Mouse (Mus musculus): Measurements from ENCODE around the gene Ksr2. TPM values are rescaled to one million over a fixed set of nuclear protein-coding genes. Genes with fewer than 3 reads are reported as not detected.

Gene Ksr2
- polyA plus RNA-seq, 1 experiment from 2014 or later, result 2.1 TPM

DNA sequence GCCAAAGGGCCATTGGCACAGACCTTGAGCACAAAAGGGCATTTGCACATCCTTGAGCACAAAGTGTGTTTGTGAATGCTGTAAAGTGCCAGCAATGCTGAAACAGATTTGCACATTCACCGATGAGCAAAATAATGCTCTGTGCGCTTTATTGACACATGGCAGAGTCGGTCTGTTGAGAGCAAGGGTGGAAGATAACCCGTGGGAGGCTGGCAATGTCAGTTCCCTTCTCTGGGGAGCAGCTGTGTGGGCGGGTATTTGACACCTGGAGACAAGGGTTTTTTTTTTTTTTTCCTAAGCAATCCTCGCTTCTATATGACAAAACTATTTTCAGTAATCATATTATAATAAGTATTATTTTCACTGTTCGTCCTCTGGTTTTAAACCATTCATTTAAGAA is 389.8 kb downstream of the Ksr2 start:
- H3K36me3 ChIP-seq, result no peaks in the 10 kb centered on the region
- 76% methylated on average over 7 of the region's 7 CpGs for WGBS
- H3K27ac ChIP-seq, result no peak overlapping the region
- no peak for DNase-seq (ENCODE audit: low spot score)
- H3K9me3 ChIP-seq, result no peaks in the 10 kb centered on the region
- H3K27me3 ChIP-seq (ENCODE audit: insufficient read depth, poor library complexity, severe bottlenecking), result no peaks in the 10 kb centered on the region
- H3K4me1 ChIP-seq (replicated peaks), result peaks cover 9% of the 10 kb centered on the region
- no peak overlapping the region for H3K4me3 ChIP-seq

DNA sequence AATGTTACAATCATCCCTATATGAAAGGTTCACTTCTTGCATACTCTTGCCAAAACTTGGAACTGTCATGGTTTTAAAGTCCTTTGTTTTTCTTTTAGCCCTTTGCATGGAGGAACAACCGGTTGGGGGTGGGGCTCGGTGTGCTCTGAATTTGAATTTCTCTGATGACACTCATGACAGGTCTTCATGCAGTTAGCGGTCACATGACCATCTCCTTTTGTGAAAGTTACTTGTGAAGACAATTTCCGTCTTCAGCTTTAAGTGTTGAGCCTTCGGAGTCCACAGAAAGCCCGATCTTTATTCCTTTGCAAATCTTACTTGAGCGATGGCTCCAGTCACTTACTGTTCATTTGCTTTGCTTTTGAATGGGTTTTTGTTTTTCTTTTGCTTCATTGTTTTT is 397.1 kb downstream of the Ksr2 start:
- DNase-seq (ENCODE audit: low spot score), result no peak
- Histone ChIP-seq H3K4me1 (replicated peaks) (peaks cover 4% of the 10 kb centered on the region; the same call in 1 of the 2 replicates), H3K4me3 (no peak overlapping the region), H3K27ac (no peak overlapping the region), H3K36me3 (no peaks in the 10 kb centered on the region), H3K9me3 (no peaks in the 10 kb centered on the region), H3K27me3 (ENCODE audit: insufficient read depth, poor library complexity, severe bottlenecking) (no peaks in the 10 kb centered on the region)
- WGBS, result 90% methylated on average over 7 of the region's 7 CpGs

DNA sequence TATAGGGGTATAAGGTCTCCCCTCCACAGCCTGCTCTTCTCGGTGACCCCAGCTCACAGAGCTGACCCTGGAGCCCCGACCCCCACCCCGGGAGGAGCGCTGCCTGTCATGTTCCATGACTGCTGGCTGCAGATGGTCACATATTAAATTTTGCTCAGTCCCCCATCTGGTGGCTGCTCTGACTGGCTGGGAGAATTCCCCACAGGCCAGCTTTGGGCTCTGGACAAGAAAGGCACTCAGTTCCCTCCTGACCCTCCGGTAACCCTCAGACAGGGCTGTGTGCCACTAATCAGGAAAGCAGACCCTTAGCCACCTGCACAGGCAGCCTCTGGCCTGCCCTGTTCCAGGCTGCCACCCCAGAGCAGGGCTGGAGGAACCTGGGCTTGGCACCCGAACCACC is 405.0 kb downstream of the Ksr2 start:
- H3K4me3 ChIP-seq, result no peak overlapping the region
- WGBS, result 67% methylated on average over 6 of the region's 6 CpGs
- peak; percentile 36 for DNase-seq (ENCODE audit: low spot score)
- H3K36me3 ChIP-seq, result no peaks in the 10 kb centered on the region
- H3K9me3 ChIP-seq, result no peaks in the 10 kb centered on the region
- H3K27me3 ChIP-seq (ENCODE audit: insufficient read depth, poor library complexity, severe bottlenecking), result no peaks in the 10 kb centered on the region
- peak overlapping the region; percentile 57 for H3K27ac ChIP-seq
- H3K4me1 ChIP-seq (replicated peaks), result peaks cover 16% of the 10 kb centered on the region

DNA sequence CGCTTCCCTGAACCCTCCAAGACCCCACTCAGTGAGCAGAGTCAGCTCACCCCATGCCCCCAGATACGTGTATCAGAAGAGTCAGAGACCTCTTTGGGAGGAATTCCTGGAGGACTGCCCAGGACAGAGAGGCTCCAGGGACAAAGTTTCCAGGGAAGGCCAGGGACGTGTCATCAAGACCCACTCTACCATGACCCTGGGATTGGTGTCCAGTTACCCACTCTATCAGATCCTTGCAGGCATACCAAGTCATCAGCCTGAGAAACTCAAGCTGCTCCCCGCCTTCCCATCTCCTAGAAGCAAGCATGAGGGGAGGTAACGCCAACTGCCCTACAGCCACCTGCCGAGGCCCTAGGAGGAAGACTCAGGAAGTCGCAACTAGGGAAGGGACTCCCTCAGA is 406.6 kb downstream of the Ksr2 start:
- Histone ChIP-seq H3K27me3 (ENCODE audit: insufficient read depth, poor library complexity, severe bottlenecking) (no peaks in the 10 kb centered on the region), H3K36me3 (no peaks in the 10 kb centered on the region), H3K4me3 (no peak overlapping the region), H3K27ac (peak overlapping the region; percentile 17; the same call in 1 of the 2 replicates), H3K9me3 (no peaks in the 10 kb centered on the region), H3K4me1 (replicated peaks) (peaks cover 19% of the 10 kb centered on the region)
- WGBS, result 67% methylated on average over 7 of the region's 7 CpGs
- no peak for DNase-seq (ENCODE audit: low spot score)

DNA sequence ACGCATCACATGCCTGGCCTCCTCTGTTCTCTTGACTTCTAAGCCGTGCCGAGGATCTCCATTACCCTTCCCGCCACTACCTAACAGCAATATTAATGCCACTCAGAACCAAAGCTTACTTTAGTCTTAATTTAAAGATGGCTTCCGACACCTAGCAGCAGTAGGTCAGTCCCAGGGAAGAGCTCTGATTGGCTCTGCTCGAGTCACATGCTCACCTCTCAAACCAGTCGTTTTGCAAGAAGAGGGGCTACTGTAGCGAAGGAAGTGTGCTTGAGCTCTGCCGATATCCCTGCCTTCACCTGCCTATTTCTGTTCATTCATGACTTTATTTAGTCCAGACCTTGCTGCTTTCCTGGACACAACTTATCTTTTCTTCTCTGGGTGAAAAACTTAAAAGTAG is 410.0 kb downstream of the Ksr2 start:
- peaks cover 10% of the 10 kb centered on the region for H3K4me1 ChIP-seq (replicated peaks)
- 93% methylated on average over 9 of the region's 9 CpGs for WGBS
- DNase-seq (ENCODE audit: low spot score), result no peak

DNA sequence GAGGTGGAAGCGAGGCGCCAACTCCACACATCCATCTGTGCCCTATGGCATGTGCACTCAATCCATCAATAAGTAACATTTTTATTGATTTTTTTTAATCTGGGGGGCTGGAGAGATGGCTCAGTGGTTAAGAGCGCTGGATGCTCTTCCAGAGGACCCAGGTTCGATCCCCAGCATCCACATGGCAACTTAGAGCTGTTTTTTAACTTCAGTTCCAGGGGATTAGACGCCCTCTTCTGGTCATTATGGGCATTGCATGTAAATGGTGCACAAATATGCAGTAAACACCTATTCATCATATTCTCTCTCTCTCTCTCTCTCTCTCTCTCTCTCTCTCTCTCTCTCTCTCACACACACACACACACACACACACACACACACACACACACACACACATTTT is 410.7 kb downstream of the Ksr2 start:
- no peak overlapping the region for H3K27ac ChIP-seq
- H3K9me3 ChIP-seq, result no peaks in the 10 kb centered on the region
- H3K27me3 ChIP-seq (ENCODE audit: insufficient read depth, poor library complexity, severe bottlenecking), result no peaks in the 10 kb centered on the region
- no peaks in the 10 kb centered on the region for H3K36me3 ChIP-seq
- no peak overlapping the region for H3K4me3 ChIP-seq
- H3K4me1 ChIP-seq (replicated peaks), result peaks cover 6% of the 10 kb centered on the region; the same call in 1 of the 2 replicates
- no peak for DNase-seq (ENCODE audit: low spot score)
- WGBS, result 74% methylated on average over 5 of the region's 5 CpGs

More for the DNA sequence above, 410.0 kb downstream of the Ksr2 start:
- Histone ChIP-seq H3K27ac (no peak overlapping the region), H3K27me3 (ENCODE audit: insufficient read depth, poor library complexity, severe bottlenecking) (no peaks in the 10 kb centered on the region), H3K4me3 (no peak overlapping the region), H3K36me3 (no peaks in the 10 kb centered on the region), H3K9me3 (no peaks in the 10 kb centered on the region)

Other genes with a start within 250 kb of the Ksr2 start
- 928 and 949 TPM in 2 replicates for gene Pebp1, start 126.4 kb upstream of the Ksr2 start, polyA plus RNA-seq (2016; fragmentation: Nextera tagmentation; extraction: Ambion mirVana)
- gene Vsig10, start 94.9 kb upstream of the Ksr2 start, polyA plus RNA-seq (2016; fragmentation: Nextera tagmentation; extraction: Ambion mirVana), result 1.8 and 3.4 TPM in 2 replicates
- 56.9 and 86.8 TPM in 2 replicates for gene Wsb2, start 56.7 kb upstream of the Ksr2 start, polyA plus RNA-seq (2016; fragmentation: Nextera tagmentation; extraction: Ambion mirVana)
- gene Rfc5, start 25.0 kb upstream of the Ksr2 start, polyA plus RNA-seq (2016; fragmentation: Nextera tagmentation; extraction: Ambion mirVana), result 109 and 135 TPM in 2 replicates

All from hindbrain, embryonic 10.5 days (tissue).